Mouse (Mus musculus): Measurements from ENCODE around the gene Ush2a. TPM values are rescaled to one million over a fixed set of nuclear protein-coding genes. Genes with fewer than 3 reads are reported as not detected.

Gene Ush2a
- total RNA-seq, 4 experiments from 2014 or later = 0.09 TPM; not detected in 3

GRCm38 (mm10) chr1:188906175-188906574 is 644.4 kb downstream of the Ush2a start:
- no peak for DNase-seq

GRCm38 (mm10) chr1:188910656-188911055 is 648.8 kb downstream of the Ush2a start:
- no peak for DNase-seq

- no peak for DNase-seq
These were observed 658.1 kb downstream of the Ush2a start for GRCm38 (mm10) chr1:188919946-188920345.

DNA sequence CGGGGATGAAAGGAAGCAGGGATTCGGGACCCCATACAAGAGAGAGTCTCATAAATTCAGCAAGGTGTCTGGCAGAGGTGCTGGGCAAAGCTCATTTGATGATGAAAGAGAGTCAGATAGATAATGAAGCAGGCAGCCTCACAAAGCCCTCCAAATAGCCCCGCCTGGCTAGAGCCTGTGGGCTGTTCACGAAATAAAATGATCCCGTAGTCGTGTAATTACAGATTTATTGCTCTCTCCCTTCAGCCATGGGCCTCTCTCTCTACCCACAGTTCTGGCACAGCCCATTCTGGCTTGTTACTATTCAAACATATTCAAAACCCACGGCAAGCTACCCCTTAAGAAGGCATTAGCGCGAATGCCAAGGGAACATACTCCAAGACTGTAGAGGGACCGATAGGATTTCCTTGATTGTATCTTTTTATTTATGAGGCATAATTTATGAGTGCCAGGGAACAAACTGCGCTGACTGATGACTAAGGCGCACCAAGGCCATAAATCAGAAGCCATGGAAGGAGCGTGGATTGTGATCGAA is 675.5 kb downstream of the Ush2a start:
- no peak for DNase-seq

DNA sequence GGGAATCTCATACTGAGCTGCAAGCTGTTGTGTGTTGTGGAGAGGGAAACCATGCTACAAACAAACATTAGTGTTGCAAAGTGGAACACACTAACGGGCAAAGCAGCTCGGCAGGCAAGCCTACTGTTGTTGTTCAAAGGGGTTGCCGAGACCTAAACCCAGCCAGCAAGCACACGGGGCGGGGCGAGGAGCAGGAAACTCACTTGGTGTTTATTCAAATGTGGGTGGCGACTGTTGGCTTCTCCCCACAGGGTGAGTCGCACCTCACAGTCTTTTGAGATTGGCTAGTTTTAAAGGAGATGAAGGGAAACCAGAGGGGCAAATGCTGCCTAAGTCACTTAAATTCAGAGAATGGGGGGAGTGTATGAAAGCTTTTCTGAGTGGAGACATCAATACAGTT is 683.5 kb downstream of the Ush2a start:
- DNase-seq = no peak

GRCm38 (mm10) chr1:188946849-188947248 is 685.0 kb downstream of the Ush2a start:
- no peak for DNase-seq

- no peak for DNase-seq
These were observed 686.0 kb downstream of the Ush2a start for GRCm38 (mm10) chr1:188947794-188948193.

GRCm38 (mm10) chr1:188948276-188948675 is 686.5 kb downstream of the Ush2a start:
- no peak for DNase-seq

DNA sequence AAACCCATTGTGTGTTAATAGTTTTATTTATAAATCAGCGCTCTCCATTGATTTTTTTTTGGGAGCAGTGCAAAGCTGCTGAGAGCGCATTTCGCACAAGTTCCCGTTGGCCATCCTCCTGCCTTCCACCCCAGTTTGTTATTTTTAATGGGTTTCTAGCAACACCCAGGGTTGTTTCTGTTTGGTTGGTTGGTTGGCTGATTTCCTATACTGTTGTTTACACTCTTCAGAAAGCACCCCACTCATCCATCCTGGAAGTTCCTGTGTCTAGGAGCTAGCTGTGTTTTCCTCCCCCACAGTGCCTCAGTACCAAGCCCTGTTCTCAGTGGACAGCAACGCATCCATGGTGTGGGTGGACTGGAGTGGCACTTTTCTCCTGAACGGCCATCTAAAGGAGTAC is 689.3 kb downstream of the Ush2a start:
- DNase-seq = no peak

- no peak for DNase-seq
These were observed 690.7 kb downstream of the Ush2a start for GRCm38 (mm10) chr1:188952501-188952900.

DNA sequence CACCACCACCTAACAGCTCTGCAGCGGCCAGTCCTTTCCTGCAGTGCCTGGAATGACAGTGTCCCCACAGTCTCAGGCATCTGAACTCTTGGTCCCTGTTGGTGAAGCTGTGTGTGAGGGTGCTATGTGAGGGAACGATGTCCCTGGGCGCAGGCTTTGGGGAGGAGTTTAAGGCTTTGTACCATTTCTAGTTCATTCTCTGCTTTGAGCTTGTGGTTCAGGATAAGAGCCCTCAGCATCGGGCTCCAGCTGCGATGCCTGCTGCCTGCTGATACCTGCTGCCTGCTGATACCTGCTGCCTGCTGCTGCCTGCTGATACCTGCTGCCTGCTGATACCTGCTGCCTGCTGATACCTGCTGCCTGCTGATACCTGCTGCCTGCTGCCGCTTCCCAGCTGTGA is 711.3 kb downstream of the Ush2a start:
- no peak for DNase-seq

- DNase-seq = no peak
These were observed 712.1 kb downstream of the Ush2a start for GRCm38 (mm10) chr1:188973926-188974325.

- DNase-seq = peak; percentile 22
These were observed 718.2 kb downstream of the Ush2a start for GRCm38 (mm10) chr1:188980050-188980449.

DNA sequence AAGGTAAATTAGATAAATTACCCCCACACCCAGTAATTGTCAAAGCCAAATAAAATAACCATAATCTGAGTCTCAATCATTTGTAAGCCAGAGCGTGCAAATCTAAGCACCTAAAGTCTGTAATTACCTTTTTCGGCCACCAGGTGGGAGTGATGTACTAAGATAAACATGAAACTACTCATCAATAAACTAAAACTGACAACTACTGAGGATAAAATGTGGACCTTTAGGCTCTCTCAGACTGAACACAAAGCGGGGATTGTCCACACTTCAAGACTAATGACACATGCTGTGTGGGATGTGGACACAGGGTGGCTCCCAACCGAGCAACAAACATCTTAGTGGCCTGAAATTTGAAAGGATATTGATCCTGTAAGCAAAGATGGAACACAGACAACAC is 731.4 kb downstream of the Ush2a start:
- DNase-seq = no peak

DNA sequence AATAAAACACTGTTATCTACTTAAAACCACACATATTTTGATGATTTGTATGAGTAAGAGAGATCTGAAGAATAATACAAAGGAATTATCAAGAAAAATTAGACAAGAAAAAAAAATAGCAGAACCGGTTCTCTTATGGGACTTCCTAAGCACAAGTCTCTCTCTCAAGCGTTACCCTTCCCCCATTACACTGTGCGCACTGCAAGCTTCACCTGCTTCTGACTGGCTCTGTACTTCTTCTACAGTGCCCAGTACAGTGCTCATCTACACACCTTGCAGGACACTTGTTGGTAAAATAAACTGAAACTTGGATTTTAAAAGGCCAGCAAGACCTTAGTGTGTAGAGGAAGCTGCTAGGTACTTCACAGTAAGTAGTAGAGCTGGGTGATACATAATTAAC is 736.1 kb downstream of the Ush2a start:
- no peak for DNase-seq

DNA sequence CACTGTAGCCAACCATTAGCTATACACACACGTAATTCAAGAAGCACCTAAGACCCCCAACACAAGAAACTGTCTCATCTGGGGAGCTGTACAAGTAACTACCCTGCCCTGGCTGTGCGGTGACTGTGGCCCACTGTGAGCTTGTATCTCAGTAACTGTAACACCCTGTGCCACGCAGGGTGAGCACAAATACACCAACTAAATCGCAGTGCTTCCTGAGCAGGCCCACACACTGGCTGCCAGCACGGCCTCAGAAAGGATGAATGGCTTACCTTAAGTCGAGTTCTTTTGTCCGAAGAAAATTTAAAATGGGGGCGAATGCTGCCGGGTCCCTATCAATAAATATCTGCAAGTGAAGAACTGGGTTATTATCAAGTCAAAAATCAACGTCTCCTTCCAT is 738.2 kb downstream of the Ush2a start:
- no peak for DNase-seq

DNA sequence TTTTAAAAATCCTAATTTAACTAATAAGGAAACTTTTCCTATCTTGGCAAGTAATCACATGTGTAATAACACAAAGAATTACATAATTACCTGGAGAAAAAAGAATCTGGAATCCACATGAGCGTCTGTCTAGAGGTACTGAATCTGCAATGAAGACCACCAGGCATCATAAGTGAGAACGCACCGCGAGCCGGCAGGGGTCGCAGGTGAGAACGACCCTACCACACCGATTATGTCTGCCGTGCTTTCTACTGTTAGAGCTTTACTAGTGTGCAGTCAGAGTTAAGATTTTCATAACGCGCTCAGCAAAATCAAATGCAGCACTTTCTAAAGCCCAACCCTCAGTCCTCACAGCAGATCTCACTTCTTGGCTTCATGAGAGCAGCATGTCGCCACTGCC is 740.0 kb downstream of the Ush2a start:
- DNase-seq = no peak

DNA sequence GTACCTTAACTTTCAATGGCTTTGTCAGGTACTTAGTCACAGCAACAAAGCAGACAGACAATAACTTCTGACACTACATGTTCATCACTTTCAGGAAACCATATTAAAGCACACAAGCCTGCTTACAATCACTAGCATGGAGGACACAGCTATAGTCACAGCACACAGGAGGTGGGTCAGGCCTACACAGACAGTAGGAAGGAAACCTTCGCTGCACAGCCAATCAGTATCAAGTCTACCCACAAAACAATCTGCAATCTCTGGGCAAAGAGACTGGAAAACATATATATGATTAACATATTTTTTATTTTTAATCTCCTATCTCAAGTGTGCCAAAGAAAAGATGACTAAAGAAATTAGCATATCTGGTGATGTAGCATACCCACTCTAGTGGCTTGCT is 743.0 kb downstream of the Ush2a start:
- DNase-seq = no peak

GRCm38 (mm10) chr1:189006267-189006666 is 744.4 kb downstream of the Ush2a start:
- no peak for DNase-seq

DNA sequence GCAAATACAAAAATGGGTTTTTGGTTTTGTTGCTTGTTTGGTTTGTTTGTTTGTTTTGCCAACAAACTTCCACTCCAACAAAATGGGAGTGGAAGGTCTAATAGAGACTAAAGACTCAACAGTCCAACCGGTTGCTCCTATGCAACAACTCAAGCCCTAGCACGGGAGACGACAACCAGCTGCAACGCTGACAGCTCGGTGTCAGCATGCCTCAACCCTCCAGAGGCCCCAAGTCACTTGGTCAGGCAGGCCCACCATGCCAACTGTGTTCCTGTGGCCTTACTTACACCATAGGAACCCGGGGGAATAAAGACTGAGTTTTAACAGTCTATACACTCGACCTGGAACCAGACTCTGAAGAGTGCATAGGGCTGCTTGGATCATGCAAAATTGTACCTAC is 745.0 kb downstream of the Ush2a start:
- DNase-seq = no peak

DNA sequence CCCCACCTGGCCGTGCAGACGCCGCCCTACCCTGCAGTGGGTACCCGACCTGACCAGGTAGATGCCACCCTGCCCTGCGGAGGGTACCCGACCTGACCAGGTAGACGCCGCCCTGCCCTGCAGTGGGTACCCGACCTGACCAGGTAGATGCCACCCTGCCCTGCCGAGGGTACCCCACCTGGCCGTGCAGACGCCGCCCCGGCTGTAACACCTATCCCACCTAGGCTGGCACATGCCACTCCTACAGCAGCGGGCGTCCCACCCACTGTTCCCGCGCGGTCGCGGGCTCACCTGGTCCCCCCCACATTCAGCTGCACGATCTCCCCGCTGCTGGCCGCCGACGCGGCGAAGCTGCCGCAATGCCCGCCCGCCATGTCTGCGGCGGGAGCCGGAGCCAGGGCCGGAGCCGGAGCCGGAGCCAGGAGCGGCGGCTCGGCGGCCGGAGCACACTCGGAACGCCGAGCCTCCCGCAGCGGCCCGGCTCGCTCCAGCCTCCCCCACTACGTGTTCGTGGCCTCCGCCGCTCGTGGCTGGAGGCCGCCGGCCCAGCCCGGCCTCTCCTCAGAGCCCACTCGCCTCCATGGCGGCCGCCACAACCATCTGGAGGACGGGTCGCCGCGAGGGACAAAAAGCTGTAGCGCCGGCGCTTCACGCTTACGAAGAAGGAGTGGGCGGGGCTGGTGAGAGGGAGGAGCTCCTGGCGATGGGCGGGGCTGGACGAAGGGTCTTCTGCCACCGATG is 745.6 kb downstream of the Ush2a start, which contains the start of gene Kctd3:
Gene Kctd3 (minus strand): TSS at position 603 of the 741 bp plus-strand sequence.
- DNase-seq = peak; percentile 91

- no peak for DNase-seq
These were observed 746.1 kb downstream of the Ush2a start for GRCm38 (mm10) chr1:189007980-189008324.

- DNase-seq = no peak
These were observed 748.8 kb downstream of the Ush2a start for GRCm38 (mm10) chr1:189010671-189011070.

DNA sequence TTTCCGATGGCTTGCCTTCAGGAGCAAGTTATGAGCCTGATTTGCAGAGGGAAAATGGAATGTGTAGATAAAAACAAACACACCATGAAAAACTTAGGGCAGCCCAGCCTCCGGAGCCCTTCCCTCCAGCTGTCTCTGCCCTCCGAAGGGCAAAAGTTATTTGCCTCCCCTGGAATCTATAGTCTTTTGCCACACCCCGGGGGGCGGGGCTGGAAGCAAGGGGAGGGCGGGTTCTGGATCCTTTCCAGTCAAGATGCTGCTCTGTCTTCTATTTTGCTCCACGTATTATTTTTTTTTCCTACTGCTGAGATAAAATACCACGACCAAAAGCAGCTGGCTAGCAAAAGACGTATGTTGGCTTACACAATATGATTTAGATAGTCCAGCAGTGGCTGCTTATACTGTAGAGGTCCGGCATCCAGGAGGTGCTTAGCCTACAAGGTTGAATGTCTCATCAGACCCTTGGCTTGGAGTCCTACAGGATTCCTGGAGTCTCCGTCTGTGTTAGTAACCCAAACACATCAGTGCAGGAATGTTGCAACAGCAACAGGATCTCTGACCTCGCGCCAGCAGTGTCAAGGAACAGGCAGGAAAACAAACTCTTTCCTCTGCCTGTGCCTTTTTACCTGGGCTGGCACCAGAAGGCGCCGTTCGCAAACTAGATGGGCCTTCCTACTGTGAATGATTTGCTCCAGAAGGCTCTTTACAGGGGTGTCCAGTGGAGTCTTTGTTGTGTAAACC is 751.2 kb downstream of the Ush2a start:
- peak; percentile 28 for DNase-seq

Measured in adrenal gland, adult 8-10 months (tissue).